In the genomic region with DNA sequence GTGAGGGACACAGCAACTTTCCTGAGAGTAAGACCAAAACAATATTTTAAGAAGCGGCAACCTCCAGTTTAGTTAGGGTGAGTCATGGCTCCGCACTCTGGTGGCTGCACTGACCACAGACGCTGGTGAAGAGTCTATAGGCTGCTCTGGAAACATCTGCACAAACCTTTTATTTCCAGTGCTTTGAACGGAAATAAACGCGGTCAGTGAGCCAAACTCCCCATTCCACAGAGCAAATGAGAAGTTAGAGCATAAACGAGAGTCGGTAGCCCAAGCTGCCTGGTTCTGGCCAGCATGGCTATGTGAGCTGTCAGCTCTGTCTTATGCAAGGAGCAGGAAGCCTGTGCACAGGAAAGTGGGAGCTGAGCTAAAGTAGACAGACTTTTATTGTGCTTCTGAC, we compare ENCODE assay signal across 12 mouse cellular contexts. TPM values are rescaled to one million over a fixed set of nuclear protein-coding genes. Genes with fewer than 3 reads are reported as not detected.
DNase-seq lines count a peak whose midpoint lies in the region; ATAC-seq and TF ChIP-seq lines count a peak whose summit lies in the region.
"Had no signal": no experiment of that assay in that cellular context is flagged by ENCODE, and none has a peak within 500 bp of the region (broad histone marks: within the 10 kb centered on the region; RNA-seq: fewer than 3 reads in every experiment).

No protein-coding gene starts in this region.

- 27% methylated on average over 8 of the region's 8 CpGs for WGBS in intestine, embryonic 16.5 days
- WGBS in intestine, postnatal 0 days = 36% methylated on average over 8 of the region's 8 CpGs
- 37% methylated on average over 8 of the region's 8 CpGs for WGBS in stomach, embryonic 15.5 days
- 66% methylated on average over 8 of the region's 8 CpGs for WGBS in neural tube, embryonic 15.5 days

- no peaks in the 10 kb centered on the region for H3K9me3 ChIP-seq in intestine, embryonic 16.5 days (ENCODE audit: control insufficient read depth, low read length)
- no peaks in the 10 kb centered on the region for H3K9me3 ChIP-seq in intestine, postnatal 0 days (ENCODE audit: control insufficient read depth)
- H3K9me3 ChIP-seq in stomach, embryonic 15.5 days = no peaks in the 10 kb centered on the region
- H3K9me3 ChIP-seq in neural tube, embryonic 15.5 days (replicated peaks) = no peaks in the 10 kb centered on the region
- H3K9me3 ChIP-seq: G1E; hindbrain, embryonic 15.5 days had no signal

- no peaks in the 10 kb centered on the region for H3K36me3 ChIP-seq in intestine, embryonic 16.5 days (ENCODE audit: control insufficient read depth, insufficient read depth, low read length)
- H3K36me3 ChIP-seq in intestine, postnatal 0 days (ENCODE audit: control insufficient read depth, insufficient read depth) = no peaks in the 10 kb centered on the region
- no peaks in the 10 kb centered on the region for H3K36me3 ChIP-seq in stomach, embryonic 15.5 days
- no peaks in the 10 kb centered on the region for H3K36me3 ChIP-seq in neural tube, embryonic 15.5 days
- H3K36me3 ChIP-seq: G1E; hindbrain, embryonic 15.5 days had no signal

- no peak overlapping the region for H3K9ac ChIP-seq in intestine, embryonic 16.5 days (ENCODE audit: low read depth, low read length)
- H3K9ac ChIP-seq in intestine, postnatal 0 days (ENCODE audit: low read depth, low read length) = no peak overlapping the region
- no peak overlapping the region for H3K9ac ChIP-seq in stomach, embryonic 15.5 days
- H3K9ac ChIP-seq in neural tube, embryonic 15.5 days (replicated peaks) = no peak overlapping the region
- H3K9ac ChIP-seq: hindbrain, embryonic 15.5 days had no signal

- ATAC-seq in intestine, embryonic 16.5 days = no peak
- no peak for ATAC-seq in intestine, postnatal 0 days
- no peak for ATAC-seq in stomach, embryonic 15.5 days (ENCODE audit: insufficient read depth, low FRiP score, low read depth)
- no peak for ATAC-seq in neural tube, embryonic 15.5 days (ENCODE audit: low FRiP score)

- no peaks in the 10 kb centered on the region for H3K27me3 ChIP-seq in intestine, embryonic 16.5 days (replicated peaks; ENCODE audit: control insufficient read depth, insufficient read depth, low read length)
- H3K27me3 ChIP-seq in intestine, postnatal 0 days (replicated peaks; ENCODE audit: control insufficient read depth, insufficient read depth, low read length) = 0 out of 2 replicates have a peak, but pooled peaks cover under 1% of the 10 kb centered on the region
- H3K27me3 ChIP-seq in stomach, embryonic 15.5 days (replicated peaks) = no peaks in the 10 kb centered on the region
- no peaks in the 10 kb centered on the region for H3K27me3 ChIP-seq in neural tube, embryonic 15.5 days (replicated peaks)
- H3K27me3 ChIP-seq: hindbrain, embryonic 15.5 days had no signal

- H3K4me1 ChIP-seq in intestine, embryonic 16.5 days (ENCODE audit: control insufficient read depth, insufficient read depth, low read length) = peaks cover 5% of the 10 kb centered on the region; the same call in 1 of the 2 replicates
- no peaks in the 10 kb centered on the region for H3K4me1 ChIP-seq in intestine, postnatal 0 days (replicated peaks; ENCODE audit: control insufficient read depth, insufficient read depth, low read length)
- H3K4me1 ChIP-seq in stomach, embryonic 15.5 days = peaks cover 5% of the 10 kb centered on the region; the same call in 1 of the 2 replicates
- H3K4me1 ChIP-seq in neural tube, embryonic 15.5 days = no peaks in the 10 kb centered on the region
- H3K4me1 ChIP-seq: hindbrain, embryonic 15.5 days had no signal

- no peak overlapping the region for H3K4me3 ChIP-seq in intestine, embryonic 16.5 days (ENCODE audit: low read length)
- no peak overlapping the region for H3K4me3 ChIP-seq in intestine, postnatal 0 days (ENCODE audit: low read depth, low read length)
- no peak overlapping the region for H3K4me3 ChIP-seq in stomach, embryonic 15.5 days (replicated peaks)
- H3K4me3 ChIP-seq in neural tube, embryonic 15.5 days (replicated peaks) = no peak overlapping the region
- H3K4me3 ChIP-seq: hindbrain, embryonic 15.5 days had no signal

- H3K27ac ChIP-seq in intestine, embryonic 16.5 days (ENCODE audit: low read length) = no peak overlapping the region
- H3K27ac ChIP-seq in intestine, postnatal 0 days (ENCODE audit: low read depth, low read length) = no peak overlapping the region
- no peak overlapping the region for H3K27ac ChIP-seq in stomach, embryonic 15.5 days
- H3K27ac ChIP-seq in neural tube, embryonic 15.5 days (replicated peaks) = no peak overlapping the region
- H3K27ac ChIP-seq: hindbrain, embryonic 15.5 days had no signal

- DNase-seq in heart, adult 9 months (ENCODE audit: low spot score in 2 of 2) = peak; percentile 32 to 60
- peak; percentile 22 to 39 for DNase-seq in kidney, postnatal 4 days
- no peak for DNase-seq in right cerebral cortex, adult 2 months (ENCODE audit: low spot score in 2 of 2)
- DNase-seq in spleen, adult 12 weeks (ENCODE audit: low spot score) = no peak
- DNase-seq: cerebellum, adult 9-10 months had no signal

- 0 out of 2 replicates have a peak overlapping the region, but pooled peaks have one; percentile 19 for H3K4me2 ChIP-seq in intestine, embryonic 16.5 days (ENCODE audit: low read depth, low read length)
- no peak overlapping the region for H3K4me2 ChIP-seq in intestine, postnatal 0 days (replicated peaks; ENCODE audit: low read depth)
- H3K4me2 ChIP-seq in stomach, embryonic 15.5 days = 0 out of 2 replicates have a peak overlapping the region, but pooled peaks have one; percentile 15
- H3K4me2 ChIP-seq in neural tube, embryonic 15.5 days = no peak overlapping the region
- H3K4me2 ChIP-seq: hindbrain, embryonic 15.5 days; midbrain, embryonic 11.5 days had no signal

- TF ChIP-seq CTCF in intestine, postnatal 0 days (IDR thresholded peaks at IDR 0.05; ENCODE audit: low read depth) = no peak

RNA-seq across cellular contexts. Expression of a gene that starts 1.9 kb away (rescaled TPM):
- 11.6 and 12.9 TPM in 2 replicates for polyA plus RNA-seq in intestine, embryonic 16.5 days (2015; fragmentation: Nextera tagmentation; extraction: Ambion mirVana)
- polyA plus RNA-seq in intestine, postnatal 0 days (2015; fragmentation: Nextera tagmentation; extraction: Ambion mirVana) = 6.2 and 6.3 TPM in 2 replicates
- 19.8 and 20.3 TPM in 2 replicates for polyA plus RNA-seq in stomach, embryonic 15.5 days (2015; fragmentation: Nextera tagmentation; extraction: Ambion mirVana)
- polyA plus RNA-seq in neural tube, embryonic 15.5 days (2015; fragmentation: Nextera tagmentation; extraction: Ambion mirVana) = 18.8 and 22.1 TPM in 2 replicates
- polyA plus RNA-seq: G1E had no signal

Comparison
In these comparisons a context has a peak if more than half of its experiments do, and no peak if none do; other contexts are left out.
1. H3K4me2 ChIP-seq: peak in intestine, embryonic 16.5 days (single experiment) and stomach, embryonic 15.5 days (single experiment); none in intestine, postnatal 0 days (single experiment) and neural tube, embryonic 15.5 days (single experiment).
2. DNase-seq: peak in heart, adult 9 months (2 of 2) and kidney, postnatal 4 days (2 of 2); none in right cerebral cortex, adult 2 months (0 of 2) and spleen, adult 12 weeks (single experiment).